ENCODE assay signal across 15 mouse cellular contexts in the genomic region with DNA sequence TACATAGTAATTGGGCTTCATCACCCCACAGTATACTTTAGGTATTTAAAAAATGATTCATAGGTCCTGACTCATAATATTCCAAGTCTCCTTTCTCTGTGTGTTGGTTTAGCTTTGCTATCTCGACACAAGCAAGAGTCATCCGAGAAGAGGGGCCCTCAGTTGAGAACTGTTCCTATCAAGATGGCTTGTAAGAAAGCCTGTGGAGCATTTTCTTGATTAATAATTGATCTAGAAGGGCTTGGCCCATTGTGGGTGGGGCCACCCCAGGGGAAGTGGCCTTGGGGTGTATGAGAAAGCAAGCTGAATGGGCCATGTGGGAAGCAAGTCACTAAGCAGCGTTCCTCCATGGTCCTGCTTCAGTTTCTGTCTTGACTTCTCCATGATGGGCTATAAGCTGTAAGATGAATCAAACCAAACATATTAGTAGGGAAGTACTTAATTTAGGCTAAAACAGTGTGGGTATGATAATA. TPM values are rescaled to one million over a fixed set of nuclear protein-coding genes. Genes with fewer than 3 reads are reported as not detected.
DNase-seq lines count a peak whose midpoint lies in the region; ATAC-seq and TF ChIP-seq lines count a peak whose summit lies in the region.
"Had no signal": no experiment of that assay in that cellular context is flagged by ENCODE, and none has a peak within 500 bp of the region (broad histone marks: within the 10 kb centered on the region; RNA-seq: fewer than 3 reads in every experiment).

No protein-coding gene starts in this region.

- no peak for TF ChIP-seq POLR2A in spleen, adult 2 months (IDR thresholded peaks at IDR 0.05; ENCODE audit: low read depth, low read length)
- no peak for TF ChIP-seq POLR2A in thymus, adult 2 months (IDR thresholded peaks at IDR 0.05; ENCODE audit: control insufficient read depth, extremely low read depth, insufficient read depth, low read length, poor library complexity)

- peak overlapping the region; percentile 82 for H3K27ac ChIP-seq in spleen, adult 2 months (ENCODE audit: insufficient read depth, low read length)
- H3K27ac ChIP-seq in thymus, adult 2 months (ENCODE audit: control insufficient read depth, insufficient read depth, low read length): no peak overlapping the region

- DNase-seq in spleen, adult 2 months (ENCODE audit: low read depth in 1 of 2, low spot score in 2 of 2): peak in 1 of 2 experiments; percentile 14
- DNase-seq in spleen, postnatal 14 days (ENCODE audit: low spot score in 2 of 2): no peak
- DNase-seq in thymus, adult 2 months: no peak
- no peak for DNase-seq in yolk sac, embryonic 10.5 days (ENCODE audit: low spot score)
- no peak for DNase-seq in right cerebral cortex, postnatal 10 days (ENCODE audit: low spot score in 2 of 2)
- no peak for DNase-seq in layer of hippocampus, adult 9-10 months (ENCODE audit: low spot score)
- DNase-seq: cerebellum, adult 8-10 months; gastrocnemius, postnatal 36 days; kidney, adult 8-10 months; liver, postnatal 0 days had no signal

- 41% methylated on average over 3 of the region's 3 CpGs for WGBS in spleen, adult 2 months
- 67% methylated on average over 3 of the region's 3 CpGs for WGBS in thymus, adult 2 months

- H3K36me3 ChIP-seq in spleen, adult 2 months (ENCODE audit: control insufficient read depth, insufficient read depth, low read length): no peaks in the 10 kb centered on the region
- H3K36me3 ChIP-seq in thymus, adult 2 months (ENCODE audit: control insufficient read depth, insufficient read depth, low read length): no peaks in the 10 kb centered on the region
- H3K36me3 ChIP-seq: heart, embryonic 15.5 days had no signal

- TF ChIP-seq CTCF in spleen, adult 2 months (IDR thresholded peaks at IDR 0.05; ENCODE audit: extremely low read depth, insufficient read depth, insufficient read length, insufficient replicate concordance): no peak
- no peak for TF ChIP-seq CTCF in thymus, adult 2 months (IDR thresholded peaks at IDR 0.05; ENCODE audit: borderline replicate concordance, control insufficient read depth, extremely low read depth, insufficient read depth, low read length, poor library complexity)

- H3K4me1 ChIP-seq in spleen, adult 2 months (ENCODE audit: control insufficient read depth, insufficient read depth, insufficient read length): peaks cover 16% of the 10 kb centered on the region; the same call in 1 of the 2 replicates
- H3K4me1 ChIP-seq in thymus, adult 2 months (replicated peaks; ENCODE audit: control insufficient read depth, insufficient read depth, low read length): peaks cover 2% of the 10 kb centered on the region; the same call in 1 of the 2 replicates

- ATAC-seq in granulocyte monocyte progenitor cell, adult 5-6 weeks (replicated peaks; ENCODE audit: poor library complexity, severe bottlenecking): peak; percentile 84
- 0 out of 2 replicates have a peak, but pooled peaks have one; percentile 30 for ATAC-seq in megakaryocyte-erythroid progenitor cell, adult 5-6 weeks (replicated peaks; ENCODE audit: low FRiP score, low TSS enrichment, poor library complexity, severe bottlenecking)
- ATAC-seq: liver, postnatal 0 days had no signal

- H3K27me3 ChIP-seq in spleen, adult 2 months (ENCODE audit: control insufficient read depth, insufficient read depth, low read length): no peaks in the 10 kb centered on the region
- H3K27me3 ChIP-seq in thymus, adult 2 months (ENCODE audit: control insufficient read depth, insufficient read depth, low read length): no peaks in the 10 kb centered on the region
- H3K27me3 ChIP-seq: heart, embryonic 15.5 days; megakaryocyte, embryonic 14.5 days had no signal

- H3K4me3 ChIP-seq in spleen, adult 2 months (ENCODE audit: extremely low read depth, insufficient read depth, insufficient read length): 0 out of 2 replicates have a peak overlapping the region, but pooled peaks have one; percentile 4
- no peak overlapping the region for H3K4me3 ChIP-seq in thymus, adult 2 months (ENCODE audit: control insufficient read depth, insufficient read depth, low read length)
- H3K4me3 ChIP-seq: erythroblast, embryonic 14.5 days; heart, embryonic 15.5 days; megakaryocyte, embryonic 14.5 days had no signal

RNA-seq across cellular contexts. Expression of a gene that starts 42.3 kb away (rescaled TPM):
- polyA plus RNA-seq in spleen, adult 2 months (2012; rRNA removed): 4.4 and 4.5 TPM in 2 replicates
- total RNA-seq in granulocyte monocyte progenitor cell, adult 5-6 weeks (2014; fragmentation: Nextera tagmentation): 60.7 and 81.5 TPM in 2 replicates
- total RNA-seq in granulocyte monocyte progenitor cell, adult 5-6 weeks (2017): 98.3 and 111 TPM in 2 replicates
- total RNA-seq in megakaryocyte-erythroid progenitor cell, adult 5-6 weeks (2014; fragmentation: Nextera tagmentation): 25.2 and 35.5 TPM in 2 replicates
- 53.4 and 92.5 TPM in 2 replicates for total RNA-seq in megakaryocyte-erythroid progenitor cell, adult 5-6 weeks (2017)
- polyA plus RNA-seq in thymus, adult 2 months (2012; rRNA removed): 11.0 and 11.4 TPM in 2 replicates
- polyA plus RNA-seq: erythroblast, embryonic 14.5 days had no signal
